Mouse (Mus musculus) intestine, embryonic 14.5 days (tissue): ENCODE results near the gene Fam71a. TPM values are rescaled to one million over a fixed set of nuclear protein-coding genes. Genes with fewer than 3 reads are reported as not detected.
A peak's percentile ranks its signal among the peaks of the same experiment; 100 is the strongest.

Experiments
- ATAC-seq: fragments of 200-750 bp; cut with Nextera tagmentation; replicated peaks from 2 replicates; pipeline ENCODE4 v1.8.0; 2017; ENCODE audit warnings: low read depth, moderate number of reproducible peaks, moderate TSS enrichment, moderate library complexity; ENCODE audit not compliant: low FRiP score, low TSS enrichment
- DNase-seq: peaks from one replicate; pipeline ENCODE4 v3.0.0-alpha.2; 2018; ENCODE audit warnings: low spot score
- H3K27ac ChIP-seq: fragments of 300-500 bp; sonication (generic); 2 replicates; pipeline ENCODE4 v1.5.1; 2014; ENCODE audit warnings: low read depth, mild to moderate bottlenecking, control low read depth
- H3K27me3 ChIP-seq: fragments of 300-500 bp; sonication (generic); replicated peaks from 2 replicates; pipeline ENCODE4 v1.6.1; 2014; ENCODE audit warnings: low read length, control low read depth; ENCODE audit not compliant: control insufficient read depth, insufficient read depth
- H3K36me3 ChIP-seq: fragments of 300-500 bp; sonication (generic); 2 replicates; pipeline ENCODE4 v1.6.1; 2014; ENCODE audit warnings: low read length, control low read depth; ENCODE audit not compliant: control insufficient read depth, insufficient read depth
- H3K4me1 ChIP-seq: fragments of 300-500 bp; sonication (generic); replicated peaks from 2 replicates; pipeline ENCODE4 v1.6.1; 2014; ENCODE audit warnings: low read length, control low read depth, mixed read lengths; ENCODE audit not compliant: control insufficient read depth, insufficient read depth
- H3K4me2 ChIP-seq: fragments of 300-500 bp; sonication (generic); 2 replicates; pipeline ENCODE4 v1.6.1; 2014; ENCODE audit warnings: low read length
- H3K4me3 ChIP-seq: fragments of 300-500 bp; sonication (generic); 2 replicates; pipeline ENCODE4 v1.5.1; 2014; ENCODE audit warnings: low read depth, low read length, control low read depth, mixed read lengths
- H3K9ac ChIP-seq: fragments of 300-500 bp; sonication (generic); 2 replicates; pipeline ENCODE4 v1.6.1; 2014; ENCODE audit warnings: mild to moderate bottlenecking, low read length
- H3K9me3 ChIP-seq: fragments of 300-500 bp; sonication (generic); 2 replicates; pipeline ENCODE4 v1.6.1; 2016; ENCODE audit warnings: low read length, control low read depth; ENCODE audit not compliant: control insufficient read depth
- WGBS: fragments of 180-500 bp; shearing (Covaris S2); extraction: QIAGEN DNeasy Blood & Tissue Kit; methylation state at CpG from one replicate; pipeline ENCODE4 v1.1.7; 2014; 5-methylcytosine and 5-hydroxymethylcytosine counted together
- polyA plus RNA-seq: library from polyadenylated mRNA; unstranded; fragments of >200 nt; fragmentation: Nextera tagmentation; extraction: Ambion mirVana; gene quantifications from 2 replicates; pipeline ENCODE4 v1.2.1, GENCODE M21; 2014

Fam71a gene
- polyA plus RNA-seq, 1 experiment from 2014 or later = not detected

GRCm38 (mm10) chr1:191196016-191196415 is 31.4 kb upstream of the Fam71a start:
- WGBS = 89% methylated on average over 6 of the region's 6 CpGs
- H3K4me1 ChIP-seq = 0 out of 2 replicates have a peak, but pooled peaks cover 3% of the 10 kb centered on the region
- no peak overlapping the region for H3K9ac ChIP-seq
- H3K27ac ChIP-seq = no peak overlapping the region
- ATAC-seq (no peak), DNase-seq (no peak)
- no peak overlapping the region for H3K4me3 ChIP-seq
- H3K27me3 ChIP-seq = no peaks in the 10 kb centered on the region
- no peaks in the 10 kb centered on the region for H3K36me3 ChIP-seq
- no peak overlapping the region for H3K4me2 ChIP-seq
- no peaks in the 10 kb centered on the region for H3K9me3 ChIP-seq

DNA sequence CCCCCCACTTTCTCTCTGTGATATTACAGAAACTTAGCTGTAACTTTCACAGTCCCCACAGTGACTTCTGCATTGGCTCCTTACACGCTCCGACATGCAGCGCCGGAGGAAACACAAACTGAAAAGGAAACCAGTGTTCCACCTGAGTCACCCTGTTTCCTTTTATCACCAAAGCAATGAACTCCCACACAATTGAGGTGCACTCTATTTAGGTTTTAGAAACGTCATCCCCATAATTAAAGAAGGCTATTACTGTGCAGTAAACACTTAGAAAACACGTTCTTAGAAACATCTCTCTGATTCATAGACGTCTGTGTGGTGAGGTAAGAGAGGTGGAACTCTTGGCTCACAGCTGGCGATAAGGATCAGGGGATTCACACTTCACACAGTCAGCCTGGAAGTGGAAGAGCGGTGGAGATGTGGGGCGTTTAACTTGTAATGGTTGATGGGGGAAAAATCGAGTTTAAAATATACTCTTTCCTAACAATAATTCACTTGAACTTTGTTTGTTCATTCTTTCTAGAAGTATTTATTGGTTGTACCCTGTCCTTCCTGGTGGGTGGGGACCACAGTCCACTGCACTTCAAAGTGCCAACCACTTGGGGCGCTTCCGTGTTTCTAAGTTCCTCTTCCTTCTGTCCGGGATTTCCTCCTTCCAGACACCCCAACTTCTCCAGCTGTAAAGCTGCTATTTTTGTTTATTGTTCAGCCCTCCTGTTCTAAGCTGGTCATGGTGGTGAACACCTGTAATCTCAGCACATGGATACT is 29.2 kb upstream of the Fam71a start:
- Histone ChIP-seq H3K27ac (no peak overlapping the region), H3K36me3 (no peaks in the 10 kb centered on the region), H3K4me1 (0 out of 2 replicates have a peak, but pooled peaks cover 3% of the 10 kb centered on the region), H3K27me3 (no peaks in the 10 kb centered on the region), H3K4me3 (no peak overlapping the region), H3K9ac (no peak overlapping the region), H3K4me2 (no peak overlapping the region), H3K9me3 (no peaks in the 10 kb centered on the region)
- ATAC-seq (0 out of 2 replicates have a peak, but pooled peaks have one; percentile 51), DNase-seq (no peak)
- 36% methylated on average over 14 of the region's 14 CpGs for WGBS

DNA sequence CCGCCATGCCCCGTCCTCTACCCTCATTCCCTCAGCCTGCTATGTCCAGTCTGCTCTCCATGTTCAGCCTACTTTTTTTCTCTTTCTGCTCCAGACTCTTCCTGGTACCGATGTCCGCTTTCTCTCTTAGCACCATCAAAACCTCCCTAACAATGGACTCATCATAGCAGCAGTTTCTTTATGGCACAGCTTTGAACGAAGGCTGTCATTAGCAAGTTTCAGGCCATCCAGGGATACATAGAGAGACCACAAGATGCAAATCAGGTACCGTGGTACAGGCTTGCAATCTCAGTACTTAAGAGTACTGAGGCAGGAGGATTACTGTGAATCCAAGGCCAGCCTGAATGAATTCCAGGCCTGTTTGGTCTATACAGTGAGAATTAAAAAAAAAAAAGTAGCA is 28.1 kb upstream of the Fam71a start:
- Histone ChIP-seq H3K27ac (no peak overlapping the region), H3K4me1 (0 out of 2 replicates have a peak, but pooled peaks cover 3% of the 10 kb centered on the region), H3K36me3 (no peaks in the 10 kb centered on the region), H3K4me2 (no peak overlapping the region), H3K4me3 (no peak overlapping the region), H3K9me3 (no peaks in the 10 kb centered on the region), H3K9ac (no peak overlapping the region), H3K27me3 (peaks cover 7% of the 10 kb centered on the region)
- 87% methylated on average over 6 of the region's 6 CpGs for WGBS
- ATAC-seq (no peak), DNase-seq (no peak)

GRCm38 (mm10) chr1:191192213-191192612 is 27.6 kb upstream of the Fam71a start:
- H3K9me3 ChIP-seq = no peaks in the 10 kb centered on the region
- 0 out of 2 replicates have a peak, but pooled peaks cover 3% of the 10 kb centered on the region for H3K4me1 ChIP-seq
- H3K27me3 ChIP-seq = peaks cover 12% of the 10 kb centered on the region
- DNase-seq = no peak
- H3K27ac ChIP-seq = no peak overlapping the region
- no peak overlapping the region for H3K4me2 ChIP-seq
- WGBS = 45% methylated on average over 6 of the region's 6 CpGs
- no peak overlapping the region for H3K4me3 ChIP-seq
- no peak overlapping the region for H3K9ac ChIP-seq
- ATAC-seq = no peak
- no peaks in the 10 kb centered on the region for H3K36me3 ChIP-seq

DNA sequence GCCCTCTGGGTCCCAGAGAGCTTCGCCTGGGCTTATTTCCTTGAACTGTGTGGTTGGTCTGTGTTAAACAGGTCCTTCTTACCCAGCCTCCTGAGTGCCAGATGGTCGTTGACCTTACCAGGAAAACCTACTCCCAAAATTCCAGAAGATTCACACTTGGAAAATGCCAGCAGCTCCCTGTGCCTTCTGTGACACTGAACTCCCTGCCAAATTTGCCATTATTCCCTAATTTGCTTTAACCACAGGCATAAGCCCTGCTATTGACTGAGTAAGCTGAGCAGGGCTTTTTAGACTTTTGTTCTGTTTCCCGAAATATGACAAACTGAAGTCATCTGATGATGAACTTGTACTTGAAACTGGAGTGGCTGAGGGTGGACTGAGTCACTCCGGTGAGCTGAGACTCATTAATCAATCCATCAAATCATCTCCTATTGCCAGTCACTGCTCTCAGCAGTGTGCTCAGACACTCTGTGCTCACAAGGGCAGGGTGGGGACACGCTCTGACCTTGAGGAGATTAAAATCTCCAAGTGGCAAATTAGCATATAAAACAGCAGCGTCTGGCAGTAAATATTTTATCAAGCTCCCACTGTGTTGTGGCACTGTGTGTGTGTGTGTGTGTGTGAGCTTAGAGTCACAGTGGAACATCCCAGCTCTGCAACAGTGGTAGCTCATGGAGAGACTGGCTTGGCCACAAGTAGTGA is 25.2 kb upstream of the Fam71a start:
- WGBS = 44% methylated on average over 6 of the region's 6 CpGs
- H3K27ac ChIP-seq = no peak overlapping the region
- DNase-seq (no peak), ATAC-seq (no peak)
- no peaks in the 10 kb centered on the region for H3K36me3 ChIP-seq
- H3K9ac ChIP-seq = no peak overlapping the region
- H3K9me3 ChIP-seq = no peaks in the 10 kb centered on the region
- no peak overlapping the region for H3K4me2 ChIP-seq
- no peak overlapping the region for H3K4me3 ChIP-seq
- H3K27me3 ChIP-seq = peaks cover 34% of the 10 kb centered on the region
- peaks cover 9% of the 10 kb centered on the region; the same call in 1 of the 2 replicates for H3K4me1 ChIP-seq

DNA sequence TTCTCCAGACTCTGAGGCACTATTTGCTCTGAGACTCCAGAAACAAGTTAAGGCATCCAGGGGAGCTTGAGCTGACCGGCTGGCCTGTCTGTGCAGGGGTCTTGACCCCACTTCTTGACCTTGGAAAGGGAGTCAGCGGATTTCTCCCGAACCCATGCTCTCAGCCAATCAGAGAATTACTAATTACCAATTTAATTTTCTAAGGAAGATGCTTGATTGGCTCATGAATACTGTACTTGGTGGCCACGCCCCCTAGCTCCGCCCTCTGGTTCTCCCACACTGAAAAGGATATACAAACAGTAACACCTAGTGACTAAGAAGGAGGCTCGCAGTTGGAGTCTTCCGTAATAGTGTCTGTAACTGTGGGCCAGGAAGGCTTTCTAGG is 21.8 kb upstream of the Fam71a start:
- peaks cover 21% of the 10 kb centered on the region for H3K4me1 ChIP-seq
- no peak overlapping the region for H3K27ac ChIP-seq
- H3K4me3 ChIP-seq = no peak overlapping the region
- no peaks in the 10 kb centered on the region for H3K9me3 ChIP-seq
- 6% methylated on average over 7 of the region's 7 CpGs for WGBS
- H3K27me3 ChIP-seq = peaks cover 44% of the 10 kb centered on the region
- no peak for ATAC-seq
- no peaks in the 10 kb centered on the region for H3K36me3 ChIP-seq
- no peak overlapping the region for H3K9ac ChIP-seq
- peak overlapping the region; percentile 95; the same call in 1 of the 2 replicates for H3K4me2 ChIP-seq
- DNase-seq = peak; percentile 56

- no peaks in the 10 kb centered on the region for H3K9me3 ChIP-seq
- no peaks in the 10 kb centered on the region for H3K36me3 ChIP-seq
- WGBS = under 1% methylated on average over 16 of the region's 16 CpGs
- peak; percentile 64 for DNase-seq
- H3K9ac ChIP-seq = no peak overlapping the region
- H3K4me3 ChIP-seq = peak overlapping the region; percentile 60
- H3K4me1 ChIP-seq = peaks cover 21% of the 10 kb centered on the region
- H3K4me2 ChIP-seq = peak overlapping the region; percentile 95
- H3K27me3 ChIP-seq = peaks cover 47% of the 10 kb centered on the region
- ATAC-seq = no peak
- H3K27ac ChIP-seq = no peak overlapping the region
Measured at GRCm38 (mm10) chr1:191185761-191186385, 21.3 kb upstream of the Fam71a start.

- Histone ChIP-seq H3K36me3 (no peaks in the 10 kb centered on the region), H3K27me3 (peaks cover 54% of the 10 kb centered on the region), H3K9ac (no peak overlapping the region), H3K4me3 (peak overlapping the region; percentile 60), H3K4me1 (peaks cover 28% of the 10 kb centered on the region), H3K9me3 (no peaks in the 10 kb centered on the region), H3K4me2 (peak overlapping the region; percentile 95), H3K27ac (no peak overlapping the region)
- peak; percentile 76 for DNase-seq
- under 1% methylated on average over 22 of the region's 22 CpGs for WGBS
- 0 out of 2 replicates have a peak, but pooled peaks have one; percentile 6 for ATAC-seq
Measured at GRCm38 (mm10) chr1:191184841-191185251, 20.2 kb upstream of the Fam71a start.
